Mouse (Mus musculus): ENCODE results near the gene Fam71d.

Gene Fam71d
- long read RNA-seq, experiment 1, result 0 reads
- long read RNA-seq, experiment 2, result 0 reads

- intact Hi-C loops (cut with DNase I), result no loop called here
These were observed at the start of gene Fam71d for GRCm38 (mm10) chr12:78691325-78691724. Gene Fam71d (plus strand): TSS chr12:78691535.

- intact Hi-C loops (cut with DNase I), result no loop called here
These were observed 47.6 kb upstream of the Fam71d start for GRCm38 (mm10) chr12:78643691-78644090.

GRCm38 (mm10) chr12:78645282-78645681 is 46.1 kb upstream of the Fam71d start:
- intact Hi-C loops (cut with DNase I), result no loop called here

- intact Hi-C loops (cut with DNase I), result no loop called here
These were observed 31.5 kb upstream of the Fam71d start for GRCm38 (mm10) chr12:78659718-78660304.

- intact Hi-C loops (cut with DNase I), result no loop called here
These were observed 13.1 kb upstream of the Fam71d start for GRCm38 (mm10) chr12:78678101-78678806.

GRCm38 (mm10) chr12:78678807-78679189 is 12.5 kb upstream of the Fam71d start:
- intact Hi-C loops (cut with DNase I), result no loop called here

- intact Hi-C loops (cut with DNase I), result no loop called here
These were observed 10.3 kb upstream of the Fam71d start for GRCm38 (mm10) chr12:78681048-78681447.

GRCm38 (mm10) chr12:78682279-78682678 is 9.1 kb upstream of the Fam71d start:
- intact Hi-C loops (cut with DNase I), result no loop called here

- intact Hi-C loops (cut with DNase I), result no loop called here
These were observed 5.6 kb upstream of the Fam71d start for GRCm38 (mm10) chr12:78685669-78686215.

GRCm38 (mm10) chr12:78688876-78689275 is 2.5 kb upstream of the Fam71d start:
- intact Hi-C loops (cut with DNase I), result no loop called here

- intact Hi-C loops (cut with DNase I), result no loop called here
These were observed 1.9 kb downstream of the Fam71d start for GRCm38 (mm10) chr12:78693281-78693680.

GRCm38 (mm10) chr12:78717783-78718182 is 26.4 kb downstream of the Fam71d start:
- intact Hi-C loops (cut with DNase I), result no loop called here

- intact Hi-C loops (cut with DNase I), result no loop called here
These were observed 36.4 kb downstream of the Fam71d start for GRCm38 (mm10) chr12:78727723-78728122.

GRCm38 (mm10) chr12:78739633-78740032 is 48.3 kb downstream of the Fam71d start:
- intact Hi-C loops (cut with DNase I), result no loop called here

- intact Hi-C loops (cut with DNase I), result no loop called here
These were observed 49.0 kb downstream of the Fam71d start for GRCm38 (mm10) chr12:78740289-78740688.

GRCm38 (mm10) chr12:78746226-78746625 is 54.9 kb downstream of the Fam71d start:
- intact Hi-C loops (cut with DNase I), result loop anchor here (5.0 kb wide), 1 partner anchor 519 kb away; the partner anchor contains the start of gene Gphn

- intact Hi-C loops (cut with DNase I), result loop anchor here (5.0 kb wide), 1 partner anchor 520 kb away; the partner anchor contains the start of gene Gphn
These were observed 56.1 kb downstream of the Fam71d start for GRCm38 (mm10) chr12:78747406-78747805.

GRCm38 (mm10) chr12:78748113-78748512 is 56.8 kb downstream of the Fam71d start:
- intact Hi-C loops (cut with DNase I), result loop anchor here (5.0 kb wide), 1 partner anchor 521 kb away; the partner anchor contains the start of gene Gphn

- intact Hi-C loops (cut with DNase I), result loop anchor here (5.0 kb wide), 1 partner anchor 521 kb away; the partner anchor contains the start of gene Gphn
These were observed 57.4 kb downstream of the Fam71d start, which contains the start of gene Mpp5 for GRCm38 (mm10) chr12:78748557-78749377. Gene Mpp5 (plus strand): TSS chr12:78748907.

- intact Hi-C loops (cut with DNase I), result loop anchor here (5.0 kb wide), 1 partner anchor 522 kb away; the partner anchor contains the start of gene Gphn
These were observed 58.1 kb downstream of the Fam71d start for GRCm38 (mm10) chr12:78749378-78749801.

GRCm38 (mm10) chr12:78761979-78762378 is 70.6 kb downstream of the Fam71d start:
- intact Hi-C loops (cut with DNase I), result no loop called here
